Mouse (Mus musculus) ES-E14 (cell line): ENCODE measurements at regions not wholly inside any gene's neighbourhood (a gene's known extent, or its start where the extent isn't known, plus 50 kb on each side); places are given as distances from the start of the nearest gene placed in this dataset.

Experiments used
- DNase-seq: peaks from one replicate; pipeline ENCODE4 v3.0.0-alpha.2; 2013; ENCODE audit warnings: low read depth, low spot score
- H3K27ac ChIP-seq: 2 replicates; pipeline ENCODE4 v1.5.1; 2012; ENCODE audit warnings: low read depth, mild to moderate bottlenecking, low read length, moderate library complexity, mixed read lengths; ENCODE audit not compliant: poor library complexity, insufficient read depth, severe bottlenecking
- H3K36me3 ChIP-seq: 2 replicates; pipeline ENCODE4 v1.6.1; 2012; ENCODE audit warnings: mild to moderate bottlenecking, low read length, moderate library complexity, mixed read lengths; ENCODE audit not compliant: control insufficient read depth, poor library complexity, insufficient read depth, severe bottlenecking
- H3K4me1 ChIP-seq, 2 experiments: fragments of 150-350 bp in 1 of 2; sonication (generic) in 1 of 2; 2 replicates each; pipeline ENCODE4 v1.6.1; 2012; ENCODE audit warnings: low read length in 2 of 2, mild to moderate bottlenecking in 1 of 2, mixed read lengths in 1 of 2; ENCODE audit not compliant: control insufficient read depth in 2 of 2, insufficient read depth in 2 of 2, poor library complexity in 1 of 2
- H3K4me3 ChIP-seq, 2 experiments: fragments of 150-350 bp in 1 of 2; sonication (generic) in 1 of 2; 2 replicates each; pipeline ENCODE4 v1.5.1; 2012; ENCODE audit warnings: low read length in 2 of 2, low read depth in 1 of 2, mild to moderate bottlenecking in 1 of 2, mixed read lengths in 1 of 2; ENCODE audit not compliant: insufficient read depth in 1 of 2, poor library complexity in 1 of 2, severe bottlenecking in 1 of 2
- H3K9ac ChIP-seq: 2 replicates; pipeline ENCODE4 v1.6.1; 2012; ENCODE audit warnings: low read depth, mild to moderate bottlenecking, low read length, mixed read lengths; ENCODE audit not compliant: poor library complexity, insufficient read depth, severe bottlenecking
- H3K9me3 ChIP-seq: fragments of 150-350 bp; sonication (generic); 2 replicates; pipeline ENCODE4 v1.6.1; 2012; ENCODE audit warnings: low read depth, mild to moderate bottlenecking, low read length; ENCODE audit not compliant: control insufficient read depth, insufficient read depth
- CHD2 ChIP-seq: IDR thresholded peaks from 2 replicates; pipeline ENCODE4 v1.6.1; 2014; ENCODE audit warnings: mild to moderate bottlenecking, low read depth, low read length, inconsistent platforms
- HCFC1 ChIP-seq: IDR thresholded peaks from 2 replicates; pipeline ENCODE4 v1.6.1; 2012; ENCODE audit warnings: low read length, inconsistent platforms, borderline replicate concordance; ENCODE audit not compliant: insufficient read depth
- MAFK ChIP-seq: IDR thresholded peaks from 2 replicates; pipeline ENCODE4 v1.6.1; 2014; ENCODE audit warnings: mild to moderate bottlenecking, low read depth, low read length, inconsistent platforms; ENCODE audit not compliant: insufficient read depth
- ZC3H11A ChIP-seq: IDR thresholded peaks from 2 replicates; pipeline ENCODE4 v1.6.1; 2012; ENCODE audit warnings: low read depth, mild to moderate bottlenecking, inconsistent platforms, low read length, borderline replicate concordance
- ZNF384 ChIP-seq: IDR thresholded peaks from 2 replicates; pipeline ENCODE4 v1.6.1; 2012; ENCODE audit warnings: low read depth, low read length, inconsistent platforms
- in situ Hi-C, 2 experiments: fragments of 600-800 bp; cut with MboI; formaldehyde crosslinking; loops; one replicate each; pipeline ENCODE4 v1.15.1; 2025; ENCODE audit warnings: low sequenced_read_pairs in 2 of 2, inconsistent platforms in 1 of 2; ENCODE audit not compliant: unreplicated experiment in 2 of 2

- Histone ChIP-seq H3K36me3 (no peaks in the 10 kb centered on the region), H3K9me3 (no peaks in the 10 kb centered on the region), H3K4me1 (no peaks in the 10 kb centered on the region), H3K27ac (no peak overlapping the region), H3K4me3 (no peak overlapping the region), H3K9ac (no peak overlapping the region)
- DNase-seq, result no peak
- in situ Hi-C loops, result no loop called here
- TF ChIP-seq HCFC1 (no peak), ZNF384 (no peak), MAFK (no peak), ZC3H11A (no peak), CHD2 (no peak)
These were observed 92.0 kb downstream of the Cdc5l start for GRCm38 (mm10) chr17:45341573-45341972.

GRCm38 (mm10) chr17:45340851-45341250 lies 92.7 kb downstream of the Cdc5l start:
- in situ Hi-C loops, result no loop called here
- H3K4me3 ChIP-seq, result no peak overlapping the region
- no peaks in the 10 kb centered on the region for H3K9me3 ChIP-seq
- no peaks in the 10 kb centered on the region for H3K36me3 ChIP-seq
- TF ChIP-seq ZC3H11A (no peak), HCFC1 (no peak), CHD2 (no peak), MAFK (no peak), ZNF384 (no peak)
- no peak for DNase-seq
- no peak overlapping the region for H3K27ac ChIP-seq
- H3K4me1 ChIP-seq, result no peaks in the 10 kb centered on the region
- no peak overlapping the region for H3K9ac ChIP-seq

GRCm38 (mm10) chr17:45339226-45339625 lies 94.3 kb downstream of the Cdc5l start:
- Histone ChIP-seq H3K36me3 (no peaks in the 10 kb centered on the region), H3K9me3 (no peaks in the 10 kb centered on the region), H3K4me3 (no peak overlapping the region), H3K4me1 (no peaks in the 10 kb centered on the region), H3K9ac (no peak overlapping the region), H3K27ac (no peak overlapping the region)
- DNase-seq, result no peak
- TF ChIP-seq HCFC1 (no peak), MAFK (no peak), ZC3H11A (no peak), CHD2 (no peak), ZNF384 (no peak)
- in situ Hi-C loops, result no loop called here

- no peak for DNase-seq
- Histone ChIP-seq H3K27ac (no peak overlapping the region), H3K4me3 (no peak overlapping the region), H3K4me1 (no peaks in the 10 kb centered on the region), H3K36me3 (no peaks in the 10 kb centered on the region), H3K9ac (no peak overlapping the region), H3K9me3 (no peaks in the 10 kb centered on the region)
- TF ChIP-seq CHD2, result no peak
- TF ChIP-seq ZNF384, result no peak
- in situ Hi-C loops, result no loop called here
These were observed 95.5 kb downstream of the Cdc5l start for GRCm38 (mm10) chr17:45338086-45338485.

- H3K9me3 ChIP-seq, result no peaks in the 10 kb centered on the region
- no peak for DNase-seq
- H3K4me3 ChIP-seq, result no peak overlapping the region
- H3K9ac ChIP-seq, result no peak overlapping the region
- no peak for TF ChIP-seq MAFK
- no peak for TF ChIP-seq HCFC1
- TF ChIP-seq ZNF384, result no peak
- no peak for TF ChIP-seq CHD2
- TF ChIP-seq ZC3H11A, result no peak
- H3K4me1 ChIP-seq, result no peaks in the 10 kb centered on the region
- in situ Hi-C loops, result no loop called here
- no peaks in the 10 kb centered on the region for H3K36me3 ChIP-seq
- H3K27ac ChIP-seq, result no peak overlapping the region
These were observed 97.9 kb downstream of the Cdc5l start for GRCm38 (mm10) chr17:45335586-45336151.
